8 mouse cellular contexts compared by ENCODE assay signal in the genomic region with DNA sequence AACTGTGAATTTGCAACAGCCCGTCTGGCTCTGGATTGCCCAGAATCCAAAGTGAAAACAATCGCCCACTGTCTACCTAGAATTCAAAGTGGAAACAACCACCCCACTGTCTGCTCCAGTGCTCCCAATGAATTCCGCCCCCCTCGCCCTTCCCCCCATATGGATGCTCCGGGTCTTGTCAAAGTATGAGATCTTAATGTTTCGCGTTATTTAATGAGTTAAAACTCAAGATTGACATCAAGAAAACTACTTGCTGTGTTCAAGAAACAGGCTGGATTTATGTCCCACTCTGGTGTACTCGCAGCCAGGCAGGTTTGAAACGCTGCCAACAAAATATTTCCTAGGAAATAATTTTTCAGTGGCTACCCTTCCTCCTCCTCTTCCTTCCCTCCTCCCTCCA. TPM values are rescaled to one million over a fixed set of nuclear protein-coding genes. Genes with fewer than 3 reads are reported as not detected.
DNase-seq lines count a peak whose midpoint lies in the region; ATAC-seq and TF ChIP-seq lines count a peak whose summit lies in the region.

No protein-coding gene starts in this region.

- peak overlapping the region; percentile 98 for H3K4me2 ChIP-seq in lung, postnatal 0 days (replicated peaks; ENCODE audit: low read depth, low read length)
- H3K4me2 ChIP-seq in intestine, embryonic 16.5 days (ENCODE audit: low read depth, low read length): no peak overlapping the region; the same call in 1 of the 2 replicates
- peak overlapping the region; percentile 100 for H3K4me2 ChIP-seq in neural tube, embryonic 12.5 days (replicated peaks)

- H3K4me3 ChIP-seq in lung, postnatal 0 days (ENCODE audit: low read depth, low read length): peak overlapping the region; percentile 91; the same call in 1 of the 2 replicates
- H3K4me3 ChIP-seq in lung, adult 2 months (replicated peaks; ENCODE audit: extremely low read depth, low read depth, low read length): no peak overlapping the region
- no peak overlapping the region for H3K4me3 ChIP-seq in intestine, embryonic 16.5 days (ENCODE audit: low read length)
- H3K4me3 ChIP-seq in neural tube, embryonic 12.5 days: no peak overlapping the region

- peak; percentile 37 to 41 for DNase-seq in cerebellum, postnatal 14 days
- no peak for DNase-seq in cerebellum, adult 11 months
- DNase-seq in lung, postnatal 0 days (ENCODE audit: low spot score): no peak
- DNase-seq in lung, adult 2 months: no peak
- no peak for DNase-seq in spleen, postnatal 14 days (ENCODE audit: low spot score in 2 of 2)
- no peak for DNase-seq in layer of hippocampus, adult 9-10 months (ENCODE audit: low spot score)

- no peak for TF ChIP-seq POLR2A in lung, adult 2 months (IDR thresholded peaks at IDR 0.05; ENCODE audit: borderline replicate concordance, extremely low read depth, low read depth, low read length)

- no peak for TF ChIP-seq CTCF in lung, postnatal 0 days (IDR thresholded peaks at IDR 0.05)
- no peak for TF ChIP-seq CTCF in lung, adult 2 months (IDR thresholded peaks at IDR 0.05; ENCODE audit: insufficient read depth, low read length)

- H3K9ac ChIP-seq in lung, postnatal 0 days (replicated peaks; ENCODE audit: low read depth): no peak overlapping the region
- H3K9ac ChIP-seq in intestine, embryonic 16.5 days (ENCODE audit: low read depth, low read length): no peak overlapping the region
- H3K9ac ChIP-seq in neural tube, embryonic 12.5 days: no peak overlapping the region

- H3K27ac ChIP-seq in lung, postnatal 0 days (ENCODE audit: low read length): peak overlapping the region; percentile 66
- H3K27ac ChIP-seq in intestine, embryonic 16.5 days (ENCODE audit: low read length): peak overlapping the region; percentile 75
- 0 out of 2 replicates have a peak overlapping the region, but pooled peaks have one; percentile 16 for H3K27ac ChIP-seq in neural tube, embryonic 12.5 days

- WGBS in lung, postnatal 0 days: 35% methylated on average over 9 of the region's 9 CpGs
- WGBS in lung, adult 2 months: 38% methylated on average over 9 of the region's 9 CpGs
- 45% methylated on average over 9 of the region's 9 CpGs for WGBS in intestine, embryonic 16.5 days
- WGBS in neural tube, embryonic 12.5 days: 50% methylated on average over 9 of the region's 9 CpGs

- H3K4me1 ChIP-seq in lung, postnatal 0 days (ENCODE audit: insufficient read depth, low read depth, low read length): peaks cover 12% of the 10 kb centered on the region; the same call in 1 of the 2 replicates
- peaks cover 24% of the 10 kb centered on the region for H3K4me1 ChIP-seq in lung, adult 2 months (ENCODE audit: control insufficient read depth, insufficient read depth, low read length)
- peaks cover 36% of the 10 kb centered on the region for H3K4me1 ChIP-seq in intestine, embryonic 16.5 days (ENCODE audit: control insufficient read depth, insufficient read depth, low read length)
- H3K4me1 ChIP-seq in neural tube, embryonic 12.5 days: peaks cover 28% of the 10 kb centered on the region

- H3K36me3 ChIP-seq in lung, postnatal 0 days (ENCODE audit: insufficient read depth, low read length): peaks cover 14% of the 10 kb centered on the region
- H3K36me3 ChIP-seq in intestine, embryonic 16.5 days (ENCODE audit: control insufficient read depth, insufficient read depth, low read length): peaks cover 9% of the 10 kb centered on the region
- peaks cover 13% of the 10 kb centered on the region for H3K36me3 ChIP-seq in neural tube, embryonic 12.5 days

- no peaks in the 10 kb centered on the region for H3K27me3 ChIP-seq in lung, postnatal 0 days (replicated peaks; ENCODE audit: insufficient read depth, low read length)
- H3K27me3 ChIP-seq in intestine, embryonic 16.5 days (replicated peaks; ENCODE audit: control insufficient read depth, insufficient read depth, low read length): no peaks in the 10 kb centered on the region
- no peaks in the 10 kb centered on the region for H3K27me3 ChIP-seq in neural tube, embryonic 12.5 days (replicated peaks)

- ATAC-seq in lung, postnatal 0 days: no peak
- ATAC-seq in intestine, embryonic 16.5 days: peak; percentile 2; the same call in 1 of the 2 replicates
- peak; percentile 27; the same call in 1 of the 2 replicates for ATAC-seq in neural tube, embryonic 12.5 days (ENCODE audit: low FRiP score, low read depth)

- H3K9me3 ChIP-seq in lung, postnatal 0 days (ENCODE audit: low read length): no peaks in the 10 kb centered on the region
- no peaks in the 10 kb centered on the region for H3K9me3 ChIP-seq in intestine, embryonic 16.5 days (ENCODE audit: control insufficient read depth, low read length)
- no peaks in the 10 kb centered on the region for H3K9me3 ChIP-seq in neural tube, embryonic 12.5 days

- no peak for TF ChIP-seq EP300 in lung, postnatal 0 days (IDR thresholded peaks at IDR 0.05)

RNA-seq across cellular contexts. Expression of a gene that starts 0.6 kb away (rescaled TPM):
- 16.4 and 16.5 TPM in 2 replicates for polyA plus RNA-seq in lung, postnatal 0 days (2015; fragmentation: Nextera tagmentation; extraction: Ambion mirVana)
- polyA plus RNA-seq in lung, adult 2 months (2012; rRNA removed): 84.1 and 97.5 TPM in 2 replicates
- polyA plus RNA-seq in intestine, embryonic 16.5 days (2015; fragmentation: Nextera tagmentation; extraction: Ambion mirVana): 4.5 and 11.3 TPM in 2 replicates
- 24.4 and 27.2 TPM in 2 replicates for polyA plus RNA-seq in neural tube, embryonic 12.5 days (2016; fragmentation: Nextera tagmentation; extraction: Ambion mirVana)

RNA-seq across cellular contexts. Expression of a gene that starts 3.5 kb away (rescaled TPM):
- 40.8 and 43.2 TPM in 2 replicates for polyA plus RNA-seq in lung, postnatal 0 days (2015; fragmentation: Nextera tagmentation; extraction: Ambion mirVana)
- polyA plus RNA-seq in lung, adult 2 months (2012; rRNA removed): 45.0 and 62.2 TPM in 2 replicates
- polyA plus RNA-seq in intestine, embryonic 16.5 days (2015; fragmentation: Nextera tagmentation; extraction: Ambion mirVana): 39.0 and 42.7 TPM in 2 replicates
- polyA plus RNA-seq in neural tube, embryonic 12.5 days (2016; fragmentation: Nextera tagmentation; extraction: Ambion mirVana): 33.9 and 35.4 TPM in 2 replicates

RNA-seq across cellular contexts. Expression of a gene that starts 35.6 kb away (rescaled TPM):
- polyA plus RNA-seq in lung, postnatal 0 days (2015; fragmentation: Nextera tagmentation; extraction: Ambion mirVana): 19.7 and 22.5 TPM in 2 replicates
- polyA plus RNA-seq in lung, adult 2 months (2012; rRNA removed): 36.5 and 52.2 TPM in 2 replicates
- 50.8 and 59.7 TPM in 2 replicates for polyA plus RNA-seq in intestine, embryonic 16.5 days (2015; fragmentation: Nextera tagmentation; extraction: Ambion mirVana)
- 65.1 and 67.1 TPM in 2 replicates for polyA plus RNA-seq in neural tube, embryonic 12.5 days (2016; fragmentation: Nextera tagmentation; extraction: Ambion mirVana)

RNA-seq across cellular contexts. Expression of a gene that starts 45.5 kb away (rescaled TPM):
- not detected in 2 replicates for polyA plus RNA-seq in lung, postnatal 0 days (2015; fragmentation: Nextera tagmentation; extraction: Ambion mirVana)
- polyA plus RNA-seq in lung, adult 2 months (2012; rRNA removed): not detected in 2 replicates
- not detected in 2 replicates for polyA plus RNA-seq in intestine, embryonic 16.5 days (2015; fragmentation: Nextera tagmentation; extraction: Ambion mirVana)
- 0.45 TPM in 1 of 2 replicates, not detected in the other for polyA plus RNA-seq in neural tube, embryonic 12.5 days (2016; fragmentation: Nextera tagmentation; extraction: Ambion mirVana)

Comparison
In these comparisons a context has a peak if more than half of its experiments do, and no peak if none do; other contexts are left out.
1. DNase-seq: peak in cerebellum, postnatal 14 days (2 of 2); none in cerebellum, adult 11 months (single experiment), lung, postnatal 0 days (single experiment), lung, adult 2 months (single experiment), spleen, postnatal 14 days (0 of 2) and layer of hippocampus, adult 9-10 months (single experiment).
2. H3K27ac ChIP-seq: peak in every context shown above with its lines; median percentile 75 in intestine, embryonic 16.5 days; 66 in lung, postnatal 0 days; 16 in neural tube, embryonic 12.5 days.